Mouse (Mus musculus): Measurements from ENCODE around the gene Nhsl2.
A peak's percentile ranks its signal among the peaks of the same experiment; 100 is the strongest.

DNA sequence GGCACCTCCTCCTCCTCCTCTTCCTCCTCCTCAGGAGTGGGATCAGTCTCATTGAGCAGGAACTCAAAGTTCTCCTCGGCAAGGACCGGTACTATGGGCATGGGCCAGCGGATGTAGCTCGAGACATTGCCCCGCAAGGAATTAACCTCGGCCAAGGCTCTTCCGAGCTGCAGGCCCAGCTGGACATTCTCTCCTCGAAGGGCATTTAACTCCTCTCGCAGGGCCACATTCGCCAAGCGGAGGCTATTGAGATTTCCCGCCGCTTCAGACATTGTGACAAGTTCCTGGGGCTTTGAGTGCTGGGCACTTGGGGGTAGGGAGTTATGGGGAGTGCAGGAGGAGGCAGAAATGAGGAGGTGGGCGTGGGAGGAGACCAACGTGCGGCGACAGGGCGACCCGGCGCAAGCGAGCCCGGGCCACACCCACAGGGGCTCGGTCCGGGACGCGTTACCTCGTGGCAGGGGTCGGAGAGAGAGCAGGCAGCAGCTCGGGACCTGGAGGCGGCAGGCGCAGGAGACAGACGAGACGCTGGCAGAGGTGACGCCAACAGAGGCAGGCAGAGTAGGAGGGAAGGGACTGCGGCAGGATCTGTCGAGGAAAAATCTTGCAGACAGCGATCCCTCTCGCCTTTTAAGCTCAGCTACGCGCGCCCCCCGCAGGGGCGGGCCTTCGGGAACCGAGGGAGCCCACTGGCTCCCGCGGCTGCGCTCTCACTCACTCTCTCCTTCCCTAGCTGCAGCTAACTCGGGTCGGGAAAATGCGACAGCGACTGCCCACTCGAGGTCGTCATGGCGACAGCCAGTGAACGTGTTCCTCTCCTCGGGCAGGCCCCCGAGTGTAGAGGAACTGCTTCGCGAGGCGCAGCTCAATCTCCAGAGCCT is 221.6 kb downstream of the Nhsl2 start, which contains the start of gene Rtl5:
- TF ChIP-seq POLR2A (IDR thresholded peaks at IDR 0.05; ENCODE audit: insufficient read depth, low read depth, low read length): peak; percentile 33; the same call in 1 of the 2 replicates
- TF ChIP-seq CTCF (IDR thresholded peaks at IDR 0.05; ENCODE audit: insufficient read depth, low read depth, low read length): no peak
